Mouse (Mus musculus) kidney, embryonic 16.5 days (tissue): ENCODE results near the gene Gpr143. TPM values are rescaled to one million over a fixed set of nuclear protein-coding genes. Genes with fewer than 3 reads are reported as not detected.
A peak's percentile ranks its signal among the peaks of the same experiment; 100 is the strongest.

Source experiments
- ATAC-seq: fragments of 200-750 bp; cut with Nextera tagmentation; 2 replicates; pipeline ENCODE4 v1.8.0; 2017; ENCODE audit warnings: moderate TSS enrichment; ENCODE audit not compliant: low FRiP score, low TSS enrichment
- H3K27ac ChIP-seq: fragments of 300-500 bp; sonication (generic); 2 replicates; pipeline ENCODE4 v1.5.1; 2014; ENCODE audit warnings: low read length
- H3K27me3 ChIP-seq: fragments of 300-500 bp; sonication (generic); 2 replicates; pipeline ENCODE4 v1.6.1; 2014; ENCODE audit warnings: low read length, control low read depth, mixed read lengths; ENCODE audit not compliant: insufficient read depth
- H3K36me3 ChIP-seq: fragments of 300-500 bp; sonication (generic); 2 replicates; pipeline ENCODE4 v1.6.1; 2014; ENCODE audit warnings: low read length, control low read depth, mixed read lengths; ENCODE audit not compliant: insufficient read depth
- H3K4me1 ChIP-seq: fragments of 300-500 bp; sonication (generic); 2 replicates; pipeline ENCODE4 v1.6.1; 2014; ENCODE audit warnings: low read length, control low read depth, mixed read lengths; ENCODE audit not compliant: insufficient read depth
- H3K4me2 ChIP-seq: fragments of 300-500 bp; sonication (generic); replicated peaks from 2 replicates; pipeline ENCODE4 v1.6.1; 2014; ENCODE audit warnings: low read depth, low read length
- H3K4me3 ChIP-seq: fragments of 300-500 bp; sonication (generic); 2 replicates; pipeline ENCODE4 v1.5.1; 2014; ENCODE audit warnings: mild to moderate bottlenecking, low read length
- H3K9ac ChIP-seq: fragments of 300-500 bp; sonication (generic); replicated peaks from 2 replicates; pipeline ENCODE4 v1.6.1; 2014; ENCODE audit warnings: low read length
- H3K9me3 ChIP-seq: fragments of 300-500 bp; sonication (generic); 2 replicates; pipeline ENCODE4 v1.6.1; 2016; ENCODE audit warnings: low read length, control low read depth
- WGBS: fragments of 180-500 bp; shearing (Covaris S2); extraction: QIAGEN DNeasy Blood & Tissue Kit; methylation state at CpG from one replicate; pipeline ENCODE4 v1.1.7; 2014; 5-methylcytosine and 5-hydroxymethylcytosine counted together
- polyA plus RNA-seq: library from polyadenylated mRNA; unstranded; fragments of >200 nt; fragmentation: Nextera tagmentation; extraction: Ambion mirVana; gene quantifications from 2 replicates; pipeline ENCODE4 v1.2.1, GENCODE M21; 2015

The Gpr143 gene
- 0.10 TPM in 2 replicates for polyA plus RNA-seq

GRCm38 (mm10) chrX:152781720-152782403, at the start of gene Gpr143:
Gene Gpr143, plus strand, starts transcription at chrX:152781921.
- Histone ChIP-seq H3K27ac (no peak within 1 kb of the TSS), H3K36me3 (no peaks in the 10 kb centered on the region), H3K27me3 (peaks cover 7% of the 10 kb centered on the region; the same call in 1 of the 2 replicates), H3K4me1 (no peaks in the 10 kb centered on the region), H3K4me2 (peak within 1 kb of the TSS; percentile 47), H3K9me3 (no peaks in the 10 kb centered on the region), H3K4me3 (peak within 1 kb of the TSS; percentile 31), H3K9ac (no peak within 1 kb of the TSS; the same call in 1 of the 2 replicates)
- WGBS = 23% methylated on average over 26 of the region's 26 CpGs
- peak; percentile 63; the same call in 1 of the 2 replicates for ATAC-seq

DNA sequence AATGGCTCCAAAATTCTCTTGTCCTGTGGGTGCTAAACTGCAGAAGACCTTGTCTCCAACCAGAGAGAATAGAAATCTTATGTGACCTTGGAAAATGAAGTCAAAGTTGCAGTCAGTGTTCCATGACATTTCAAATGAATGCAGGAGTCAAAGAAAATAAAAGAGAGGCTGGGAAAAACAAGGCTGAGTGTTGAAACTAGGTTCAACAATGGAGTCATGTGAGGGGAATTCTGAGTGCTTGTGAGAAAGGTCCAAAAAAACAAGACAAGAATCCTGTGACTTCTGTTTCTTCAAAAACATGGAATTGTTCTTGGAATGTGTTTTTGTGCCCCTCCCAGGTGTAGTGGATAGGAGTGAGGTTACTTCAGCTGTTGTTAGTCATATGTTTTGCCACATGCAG, 46.4 kb upstream of the Gpr143 start:
- peaks cover 15% of the 10 kb centered on the region; the same call in 1 of the 2 replicates for H3K27me3 ChIP-seq

DNA sequence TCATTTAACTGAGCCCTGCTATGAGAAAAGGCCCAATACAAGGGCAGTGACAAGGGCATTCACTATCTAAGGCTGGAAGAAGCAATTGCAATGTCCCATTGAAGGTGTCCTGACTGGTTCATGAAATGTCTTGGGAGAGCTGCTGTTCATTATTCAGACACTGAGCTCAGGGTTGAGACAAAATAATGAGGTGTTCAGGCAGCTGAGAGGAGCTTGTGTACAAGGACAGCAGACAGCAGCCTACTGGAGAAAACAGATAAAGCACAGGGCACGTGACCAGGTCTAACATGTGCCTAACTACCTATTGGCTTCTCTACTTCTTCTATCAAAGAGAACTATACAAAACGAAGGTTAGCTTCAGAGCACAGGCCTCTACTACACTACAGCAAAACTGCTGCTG, 43.5 kb upstream of the Gpr143 start:
- WGBS = 63% methylated on average over 2 of the region's 2 CpGs
- no peak overlapping the region for H3K4me3 ChIP-seq
- H3K9me3 ChIP-seq = no peaks in the 10 kb centered on the region
- no peak for ATAC-seq
- H3K27ac ChIP-seq = peak overlapping the region; percentile 28; the same call in 1 of the 2 replicates
- no peak overlapping the region for H3K4me2 ChIP-seq
- H3K4me1 ChIP-seq = no peaks in the 10 kb centered on the region
- no peak overlapping the region for H3K9ac ChIP-seq
- H3K36me3 ChIP-seq = no peaks in the 10 kb centered on the region
- H3K27me3 ChIP-seq = peaks cover 19% of the 10 kb centered on the region; the same call in 1 of the 2 replicates

More for the DNA sequence above, 46.4 kb upstream of the Gpr143 start:
- no peak overlapping the region for H3K4me3 ChIP-seq
- H3K27ac ChIP-seq = no peak overlapping the region
- ATAC-seq = no peak
- no peak overlapping the region for H3K4me2 ChIP-seq
- H3K9ac ChIP-seq = no peak overlapping the region
- no peaks in the 10 kb centered on the region for H3K9me3 ChIP-seq
- H3K36me3 ChIP-seq = no peaks in the 10 kb centered on the region
- no peaks in the 10 kb centered on the region for H3K4me1 ChIP-seq

GRCm38 (mm10) chrX:152738759-152739368, 42.9 kb upstream of the Gpr143 start:
- Histone ChIP-seq H3K4me1 (no peaks in the 10 kb centered on the region), H3K27me3 (peaks cover 21% of the 10 kb centered on the region; the same call in 1 of the 2 replicates), H3K36me3 (no peaks in the 10 kb centered on the region), H3K4me3 (no peak overlapping the region), H3K9me3 (no peaks in the 10 kb centered on the region), H3K27ac (peak overlapping the region; percentile 43; the same call in 1 of the 2 replicates), H3K4me2 (no peak overlapping the region), H3K9ac (no peak overlapping the region)
- WGBS = 60% methylated on average over 4 of the region's 4 CpGs
- ATAC-seq = peak; percentile 39

- Histone ChIP-seq H3K36me3 (no peaks in the 10 kb centered on the region), H3K4me2 (no peak overlapping the region), H3K4me1 (no peaks in the 10 kb centered on the region), H3K9ac (no peak overlapping the region), H3K4me3 (no peak overlapping the region), H3K27ac (0 out of 2 replicates have a peak overlapping the region, but pooled peaks have one; percentile 29), H3K9me3 (no peaks in the 10 kb centered on the region), H3K27me3 (peaks cover 25% of the 10 kb centered on the region; the same call in 1 of the 2 replicates)
- ATAC-seq = no peak
Observed at GRCm38 (mm10) chrX:152743642-152744041, 38.1 kb upstream of the Gpr143 start.

- Histone ChIP-seq H3K36me3 (no peaks in the 10 kb centered on the region), H3K27ac (no peak overlapping the region), H3K4me1 (no peaks in the 10 kb centered on the region), H3K4me3 (no peak overlapping the region), H3K27me3 (peaks cover 17% of the 10 kb centered on the region; the same call in 1 of the 2 replicates), H3K4me2 (no peak overlapping the region), H3K9me3 (no peaks in the 10 kb centered on the region), H3K9ac (no peak overlapping the region)
- WGBS = 73% methylated on average over 2 of the region's 2 CpGs
- ATAC-seq = no peak
Observed at GRCm38 (mm10) chrX:152745925-152746324, 35.8 kb upstream of the Gpr143 start.

GRCm38 (mm10) chrX:152755819-152756218, 25.9 kb upstream of the Gpr143 start:
- no peak overlapping the region for H3K4me2 ChIP-seq
- no peaks in the 10 kb centered on the region for H3K4me1 ChIP-seq
- no peak overlapping the region for H3K27ac ChIP-seq
- no peak overlapping the region for H3K9ac ChIP-seq
- H3K27me3 ChIP-seq = no peaks in the 10 kb centered on the region
- no peaks in the 10 kb centered on the region for H3K36me3 ChIP-seq
- no peaks in the 10 kb centered on the region for H3K9me3 ChIP-seq
- ATAC-seq = no peak
- no peak overlapping the region for H3K4me3 ChIP-seq
- 88% methylated on average over 1 of the region's 1 CpGs for WGBS

- ATAC-seq = no peak
- no peak overlapping the region for H3K27ac ChIP-seq
- H3K9me3 ChIP-seq = no peaks in the 10 kb centered on the region
- no peak overlapping the region for H3K9ac ChIP-seq
- H3K4me2 ChIP-seq = no peak overlapping the region
- WGBS = 90% methylated on average over 5 of the region's 5 CpGs
- no peaks in the 10 kb centered on the region for H3K4me1 ChIP-seq
- H3K36me3 ChIP-seq = no peaks in the 10 kb centered on the region
- H3K4me3 ChIP-seq = no peak overlapping the region
- no peaks in the 10 kb centered on the region for H3K27me3 ChIP-seq
Observed at GRCm38 (mm10) chrX:152756293-152756692, 25.4 kb upstream of the Gpr143 start.

- no peak for ATAC-seq
- no peaks in the 10 kb centered on the region for H3K36me3 ChIP-seq
- H3K27ac ChIP-seq = no peak overlapping the region
- no peaks in the 10 kb centered on the region for H3K27me3 ChIP-seq
- no peaks in the 10 kb centered on the region; the same call in 1 of the 2 replicates for H3K4me1 ChIP-seq
- no peaks in the 10 kb centered on the region for H3K9me3 ChIP-seq
- 34% methylated on average over 2 of the region's 2 CpGs for WGBS
- no peak overlapping the region for H3K9ac ChIP-seq
- H3K4me2 ChIP-seq = no peak overlapping the region
- no peak overlapping the region for H3K4me3 ChIP-seq
Observed at GRCm38 (mm10) chrX:152762437-152762836, 19.3 kb upstream of the Gpr143 start.

DNA sequence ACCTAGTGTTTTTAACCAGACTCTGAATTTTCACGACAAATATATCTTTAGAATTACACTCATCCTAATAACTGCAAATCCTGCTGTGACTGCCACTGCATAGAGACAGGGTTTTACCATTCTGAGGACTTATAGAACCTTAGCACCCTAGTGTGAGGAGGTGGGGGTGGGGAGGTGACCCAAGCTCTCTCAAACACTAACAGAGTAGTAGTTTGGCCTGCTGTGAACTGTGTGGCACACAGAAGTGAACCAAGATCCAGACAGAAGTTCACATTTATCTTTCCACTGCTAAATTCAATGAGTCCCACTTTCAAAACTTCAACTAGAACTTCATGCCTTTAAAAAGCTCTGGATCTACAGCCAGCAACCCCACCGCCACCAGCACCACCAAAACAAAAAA, 18.9 kb upstream of the Gpr143 start:
- Histone ChIP-seq H3K27me3 (no peaks in the 10 kb centered on the region), H3K36me3 (no peaks in the 10 kb centered on the region)
- 62% methylated on average over 2 of the region's 2 CpGs for WGBS

More for the DNA sequence above, 18.9 kb upstream of the Gpr143 start:
- H3K4me2 ChIP-seq = no peak overlapping the region
- no peaks in the 10 kb centered on the region for H3K9me3 ChIP-seq
- H3K4me1 ChIP-seq = no peaks in the 10 kb centered on the region; the same call in 1 of the 2 replicates
- H3K4me3 ChIP-seq = no peak overlapping the region
- no peak overlapping the region for H3K9ac ChIP-seq
- no peak for ATAC-seq
- no peak overlapping the region for H3K27ac ChIP-seq
